Mouse (Mus musculus) kidney, postnatal 0 days (tissue): ENCODE measurements around the gene Rasal3. TPM values are rescaled to one million over a fixed set of nuclear protein-coding genes. Genes with fewer than 3 reads are reported as not detected.

Experiments used
- ATAC-seq: fragments of 200-750 bp; cut with Nextera tagmentation; replicated peaks from 2 replicates; pipeline ENCODE4 v1.8.0; 2017; ENCODE audit warnings: low read depth, moderate number of reproducible peaks, moderate TSS enrichment, moderate library complexity; ENCODE audit not compliant: low FRiP score
- DNase-seq: peaks from one replicate; pipeline ENCODE4 v3.0.0-alpha.2; 2016; ENCODE audit warnings: low spot score
- H3K27ac ChIP-seq: fragments of 300-500 bp; sonication (generic); 2 replicates; pipeline ENCODE4 v1.5.1; 2014; ENCODE audit warnings: mild to moderate bottlenecking
- H3K27me3 ChIP-seq: fragments of 300-500 bp; sonication (generic); 2 replicates; pipeline ENCODE4 v1.6.1; 2014; ENCODE audit warnings: low read length, mixed read lengths; ENCODE audit not compliant: insufficient read depth
- H3K36me3 ChIP-seq: fragments of 300-500 bp; sonication (generic); 2 replicates; pipeline ENCODE4 v1.6.1; 2014; ENCODE audit warnings: low read length, mixed read lengths; ENCODE audit not compliant: insufficient read depth
- H3K4me1 ChIP-seq: fragments of 300-500 bp; sonication (generic); replicated peaks from 2 replicates; pipeline ENCODE4 v1.6.1; 2014; ENCODE audit warnings: antibody characterized with exemption, low read length, mixed read lengths; ENCODE audit not compliant: insufficient read depth
- H3K4me2 ChIP-seq: fragments of 300-500 bp; sonication (generic); 2 replicates; pipeline ENCODE4 v1.6.1; 2014; ENCODE audit warnings: mild to moderate bottlenecking, low read length, moderate library complexity, mixed read lengths
- H3K4me3 ChIP-seq: fragments of 300-500 bp; sonication (generic); replicated peaks from 2 replicates; pipeline ENCODE4 v1.5.1; 2014; ENCODE audit warnings: low read depth, low read length
- H3K9ac ChIP-seq: fragments of 300-500 bp; sonication (generic); 2 replicates; pipeline ENCODE4 v1.6.1; 2014; ENCODE audit warnings: low read depth, low read length
- H3K9me3 ChIP-seq: fragments of 300-500 bp; sonication (generic); replicated peaks from 2 replicates; pipeline ENCODE4 v1.6.1; 2016; ENCODE audit warnings: low read length, inconsistent platforms, mixed read lengths
- CTCF ChIP-seq: IDR thresholded peaks from 2 replicates; pipeline ENCODE4 v1.5.1; 2016; ENCODE audit warnings: antibody characterized with exemption, low read depth, mild to moderate bottlenecking, moderate library complexity
- WGBS: fragments of 180-500 bp; shearing (Covaris S2); extraction: QIAGEN DNeasy Blood & Tissue Kit; methylation state at CpG from one replicate; pipeline ENCODE4 v1.1.7; 2014; 5-methylcytosine and 5-hydroxymethylcytosine counted together
- polyA plus RNA-seq: library from polyadenylated mRNA; unstranded; fragments of >200 nt; fragmentation: Nextera tagmentation; extraction: Ambion mirVana; gene quantifications from 2 replicates; pipeline ENCODE4 v1.2.1, GENCODE M21; 2015

Rasal3 gene
- polyA plus RNA-seq, 1 experiment from 2014 or later = 0.53 TPM

GRCm38 (mm10) chr17:32355031-32355430 is 48.4 kb downstream of the Rasal3 start:
- Histone ChIP-seq H3K27me3 (no peaks in the 10 kb centered on the region), H3K36me3 (peaks cover 50% of the 10 kb centered on the region), H3K27ac (no peak overlapping the region), H3K4me3 (no peak overlapping the region), H3K4me1 (no peaks in the 10 kb centered on the region), H3K4me2 (no peak overlapping the region), H3K9me3 (no peaks in the 10 kb centered on the region), H3K9ac (no peak overlapping the region)
- DNase-seq (no peak), ATAC-seq (no peak)
- no peak for TF ChIP-seq CTCF
- 96% methylated on average over 6 of the region's 6 CpGs for WGBS

GRCm38 (mm10) chr17:32354211-32354610 is 49.2 kb downstream of the Rasal3 start:
- H3K4me3 ChIP-seq = no peak overlapping the region
- peaks cover 44% of the 10 kb centered on the region for H3K36me3 ChIP-seq
- ATAC-seq (no peak), DNase-seq (no peak)
- H3K9ac ChIP-seq = no peak overlapping the region
- H3K27me3 ChIP-seq = no peaks in the 10 kb centered on the region
- H3K4me1 ChIP-seq = peaks cover 4% of the 10 kb centered on the region; the same call in 1 of the 2 replicates
- H3K9me3 ChIP-seq = no peaks in the 10 kb centered on the region
- WGBS = 79% methylated on average over 5 of the region's 5 CpGs
- no peak for TF ChIP-seq CTCF
- H3K27ac ChIP-seq = no peak overlapping the region
- no peak overlapping the region for H3K4me2 ChIP-seq

- peak; percentile 10; the same call in 1 of the 2 replicates for ATAC-seq
- TF ChIP-seq CTCF = no peak
- no peak for DNase-seq
- Histone ChIP-seq H3K27me3 (no peaks in the 10 kb centered on the region), H3K4me3 (no peak overlapping the region), H3K9me3 (no peaks in the 10 kb centered on the region), H3K4me2 (no peak overlapping the region), H3K9ac (no peak overlapping the region), H3K4me1 (peaks cover 7% of the 10 kb centered on the region; the same call in 1 of the 2 replicates), H3K36me3 (peaks cover 39% of the 10 kb centered on the region), H3K27ac (no peak overlapping the region; the same call in 1 of the 2 replicates)
- 56% methylated on average over 4 of the region's 4 CpGs for WGBS
Observed at GRCm38 (mm10) chr17:32353696-32354095, 49.7 kb downstream of the Rasal3 start.

GRCm38 (mm10) chr17:32351726-32352125 is 51.7 kb downstream of the Rasal3 start:
- no peak overlapping the region for H3K9ac ChIP-seq
- H3K4me2 ChIP-seq = no peak overlapping the region
- peaks cover 7% of the 10 kb centered on the region; the same call in 1 of the 2 replicates for H3K4me1 ChIP-seq
- no peak for TF ChIP-seq CTCF
- peaks cover 23% of the 10 kb centered on the region for H3K36me3 ChIP-seq
- DNase-seq (no peak), ATAC-seq (no peak)
- H3K27ac ChIP-seq = no peak overlapping the region
- H3K9me3 ChIP-seq = no peaks in the 10 kb centered on the region
- H3K4me3 ChIP-seq = no peak overlapping the region
- no peaks in the 10 kb centered on the region for H3K27me3 ChIP-seq

- ATAC-seq (no peak), DNase-seq (no peak)
- no peak overlapping the region for H3K9ac ChIP-seq
- H3K4me3 ChIP-seq = no peak overlapping the region
- H3K27ac ChIP-seq = no peak overlapping the region
- WGBS = 63% methylated on average over 3 of the region's 3 CpGs
- TF ChIP-seq CTCF = no peak
- no peaks in the 10 kb centered on the region for H3K9me3 ChIP-seq
- peaks cover 18% of the 10 kb centered on the region for H3K36me3 ChIP-seq
- peaks cover 7% of the 10 kb centered on the region; the same call in 1 of the 2 replicates for H3K4me1 ChIP-seq
- H3K27me3 ChIP-seq = no peaks in the 10 kb centered on the region
- no peak overlapping the region for H3K4me2 ChIP-seq
Observed at GRCm38 (mm10) chr17:32351269-32351668, 52.1 kb downstream of the Rasal3 start.

- under 1% methylated on average over 37 of the region's 37 CpGs for WGBS
- Histone ChIP-seq H3K4me3 (peak within 1 kb of the TSS; percentile 78), H3K36me3 (peaks cover 10% of the 10 kb centered on the region), H3K27me3 (no peaks in the 10 kb centered on the region), H3K27ac (peak within 1 kb of the TSS; percentile 89), H3K4me1 (peaks cover 7% of the 10 kb centered on the region; the same call in 1 of the 2 replicates), H3K9me3 (no peaks in the 10 kb centered on the region), H3K9ac (peak within 1 kb of the TSS; percentile 84), H3K4me2 (peak within 1 kb of the TSS; percentile 83)
- peak; percentile 96 for ATAC-seq
- TF ChIP-seq CTCF = no peak
- peak; percentile 99 for DNase-seq
Observed at GRCm38 (mm10) chr17:32350382-32350983, 52.9 kb downstream of the Rasal3 start, which contains the start of gene Akap8l. TSS of gene Akap8l (minus strand) at chr17:32350607.
